Mouse (Mus musculus) cerebellum, postnatal 4 days (tissue): Measurements from ENCODE around the gene Cdh4.

Experiments used
- DNase-seq, 2 experiments: peaks; one replicate each; pipeline ENCODE4 v3.0.0; 2022; ENCODE audit warnings: low spot score in 2 of 2, mixed read lengths in 1 of 2

The Cdh4 gene

DNA sequence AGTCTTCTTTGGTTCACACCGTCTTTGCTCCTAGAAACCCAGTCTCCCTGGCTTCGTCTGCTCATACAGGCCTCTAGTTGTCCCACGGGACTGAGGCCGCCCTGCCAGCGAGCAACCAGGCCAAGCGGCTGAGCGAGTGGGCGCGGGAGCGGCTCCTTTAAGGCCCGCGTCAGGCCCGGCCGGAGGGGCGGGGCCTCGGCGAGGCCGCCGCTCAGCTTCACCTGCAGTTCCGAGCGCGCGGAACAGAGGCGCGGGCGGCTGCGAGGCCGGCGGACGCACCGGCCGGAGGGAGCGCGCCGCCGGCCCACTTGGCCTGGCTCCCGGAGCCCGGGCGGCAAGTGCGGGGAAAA lies at the start of gene Cdh4:
TSS of gene Cdh4 (plus strand) at position 241 of the 350 bp plus-strand sequence.
- peak in 1 of 2 experiments; percentile 38 for DNase-seq

DNA sequence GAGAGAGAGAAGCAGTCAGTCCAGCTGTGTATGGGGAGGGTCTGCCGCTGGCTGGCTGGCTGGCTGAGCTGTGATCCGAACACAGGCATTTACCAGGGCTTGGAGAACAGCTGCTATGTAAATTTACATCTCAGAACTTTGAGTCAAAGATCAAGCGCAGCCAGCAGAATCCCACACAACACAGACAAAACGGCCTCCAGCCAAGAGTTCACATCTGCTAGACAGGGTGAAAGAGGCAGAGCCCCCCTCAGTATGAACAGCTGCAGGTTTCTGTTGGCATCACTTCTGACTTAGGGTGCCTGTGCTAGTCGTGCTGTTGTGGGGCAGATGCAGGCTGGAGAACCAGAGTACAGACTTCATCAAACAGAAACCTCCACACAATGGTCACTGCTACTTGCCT lies 46.8 kb upstream of the Cdh4 start:
- no peak for DNase-seq

DNA sequence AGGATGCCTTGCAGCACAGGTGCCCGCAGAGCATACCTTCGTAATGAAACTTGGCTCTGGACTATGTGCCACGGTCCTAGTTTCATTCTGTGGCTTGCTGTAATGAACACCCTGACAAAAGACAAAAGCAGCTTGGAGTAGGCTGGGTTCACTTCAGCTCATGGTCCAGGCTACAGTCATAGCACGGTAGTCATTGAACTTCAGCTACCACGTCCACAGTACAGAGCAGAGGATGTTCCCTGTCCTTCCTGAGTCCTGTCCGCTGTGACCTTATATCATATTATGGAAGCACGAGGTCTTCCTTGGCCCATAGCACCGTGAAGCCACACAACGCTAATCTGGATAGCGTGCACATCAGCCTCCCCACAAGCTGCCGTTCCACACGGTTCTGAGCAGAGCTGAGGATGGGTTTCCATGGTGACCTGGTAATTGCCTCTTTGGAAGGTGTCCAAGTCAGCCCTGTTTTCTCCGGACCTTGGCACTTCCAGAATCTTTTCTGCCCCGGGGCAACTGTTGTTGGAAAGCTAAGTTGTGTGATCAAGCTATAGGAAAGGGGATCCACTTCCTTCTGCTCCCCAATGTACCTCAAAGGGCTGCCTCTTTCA lies 42.5 kb upstream of the Cdh4 start:
- DNase-seq: peak in 1 of 2 experiments; percentile 64

DNA sequence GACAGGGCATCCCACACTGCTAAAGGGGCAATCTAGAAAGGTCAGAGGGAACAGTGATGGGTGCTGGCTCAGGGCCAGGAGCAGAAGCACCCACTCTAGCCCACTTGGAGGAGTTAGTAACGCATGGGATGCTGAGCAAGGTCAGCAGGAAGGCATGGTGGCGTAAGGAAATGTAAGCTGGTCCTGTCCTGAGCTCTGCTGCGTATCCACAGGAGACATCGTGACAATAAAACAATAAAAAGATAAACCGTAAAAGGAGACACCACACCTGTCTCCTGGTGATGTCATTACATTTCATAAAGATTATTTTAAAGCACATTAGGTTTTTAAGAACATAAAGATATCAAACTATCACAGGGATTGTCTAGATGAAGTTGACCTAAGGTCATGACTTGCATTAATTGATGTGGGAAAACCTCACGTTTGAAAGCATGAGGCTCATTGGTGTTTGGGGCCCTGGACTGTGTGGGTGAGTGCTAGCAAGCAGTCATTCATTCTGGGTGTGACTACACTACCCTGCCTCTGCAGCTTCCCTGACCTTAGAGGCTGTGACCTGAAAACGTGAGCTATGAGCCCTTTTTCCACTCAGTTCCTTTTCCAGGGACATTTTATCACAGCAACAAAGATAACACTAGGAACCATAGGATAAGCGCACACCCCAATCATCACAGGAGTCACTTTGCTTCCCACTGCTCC lies 31.2 kb upstream of the Cdh4 start:
- DNase-seq: no peak

DNA sequence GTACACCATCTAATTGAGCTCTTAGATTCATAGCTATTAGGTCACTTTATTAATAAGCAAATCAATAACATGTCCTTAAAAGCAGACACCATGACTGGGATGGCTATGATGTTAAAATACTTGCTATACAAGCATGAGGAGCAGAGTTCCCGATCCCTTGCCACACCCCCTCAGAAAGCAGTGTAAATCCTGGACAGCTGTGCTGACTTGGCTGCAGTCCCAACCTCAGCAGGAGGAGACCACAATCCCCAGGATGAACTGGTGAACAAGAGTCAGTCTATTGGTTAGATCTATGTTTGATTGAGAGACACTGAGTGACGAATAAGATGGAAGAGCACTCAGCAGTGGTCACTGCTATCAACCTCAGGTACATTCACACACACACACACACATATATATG lies 29.3 kb upstream of the Cdh4 start:
- no peak for DNase-seq

DNA sequence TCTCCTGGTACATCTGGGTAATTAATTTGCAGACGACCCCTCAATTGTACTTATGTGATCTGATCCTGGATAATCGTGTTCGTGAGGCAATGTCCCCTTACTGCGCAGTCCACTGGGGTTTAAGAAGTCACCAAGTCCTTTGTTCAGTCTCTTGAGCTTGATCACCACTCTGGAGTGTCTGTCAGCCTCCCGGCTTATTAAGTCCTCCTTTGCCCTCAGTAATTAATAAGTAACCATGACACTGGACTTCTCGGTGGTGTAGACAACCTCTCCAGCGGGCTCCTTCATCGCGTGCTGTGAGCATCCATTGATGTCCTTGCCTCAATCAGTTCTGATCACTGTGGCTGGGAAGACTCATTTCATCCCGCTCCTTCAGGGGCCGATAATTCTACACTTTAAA lies 28.0 kb upstream of the Cdh4 start:
- no peak for DNase-seq

DNA sequence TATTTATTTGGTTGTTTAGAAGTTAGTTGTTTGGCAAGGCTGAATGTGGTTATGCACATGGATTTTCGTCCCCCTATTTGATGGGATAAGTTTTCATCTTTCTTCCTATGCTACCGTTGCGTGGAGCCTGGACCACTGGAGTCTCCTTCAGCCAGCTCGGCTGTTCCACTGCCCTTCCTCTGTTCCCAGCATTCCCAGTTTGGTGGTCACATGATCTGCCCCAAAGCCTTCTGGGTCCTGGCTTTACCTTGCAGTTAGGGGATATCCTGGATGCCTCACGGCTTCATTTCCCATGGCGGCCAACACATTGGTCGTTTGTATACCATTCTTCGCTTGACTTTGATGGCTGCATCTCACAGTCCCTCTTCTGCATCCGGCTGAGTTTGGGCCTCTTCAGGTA lies 27.5 kb upstream of the Cdh4 start:
- no peak for DNase-seq

DNA sequence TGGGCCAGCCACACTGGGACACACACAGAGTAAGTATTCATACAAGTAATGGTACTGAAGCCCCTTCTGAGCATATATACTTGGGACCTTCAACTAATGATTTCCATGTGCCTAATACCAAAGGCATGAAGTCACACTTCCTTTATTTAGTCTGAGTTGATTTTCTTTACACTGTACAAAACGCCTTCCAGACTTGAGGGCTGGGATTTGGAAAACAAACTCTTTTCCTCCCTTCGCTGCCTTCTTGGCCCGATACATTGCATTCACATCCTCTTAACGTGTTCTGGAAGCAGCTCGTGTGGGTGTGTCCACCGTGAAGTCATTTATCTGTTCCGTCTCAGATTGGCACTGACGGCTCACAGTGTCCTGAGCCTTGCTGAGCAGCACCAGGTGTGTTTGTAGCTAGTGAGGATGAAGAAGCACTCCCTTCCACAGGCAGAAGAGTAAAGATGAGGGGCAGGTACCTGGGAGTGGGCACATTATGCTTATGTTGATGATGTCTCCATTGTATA lies 26.3 kb upstream of the Cdh4 start:
- no peak for DNase-seq

DNA sequence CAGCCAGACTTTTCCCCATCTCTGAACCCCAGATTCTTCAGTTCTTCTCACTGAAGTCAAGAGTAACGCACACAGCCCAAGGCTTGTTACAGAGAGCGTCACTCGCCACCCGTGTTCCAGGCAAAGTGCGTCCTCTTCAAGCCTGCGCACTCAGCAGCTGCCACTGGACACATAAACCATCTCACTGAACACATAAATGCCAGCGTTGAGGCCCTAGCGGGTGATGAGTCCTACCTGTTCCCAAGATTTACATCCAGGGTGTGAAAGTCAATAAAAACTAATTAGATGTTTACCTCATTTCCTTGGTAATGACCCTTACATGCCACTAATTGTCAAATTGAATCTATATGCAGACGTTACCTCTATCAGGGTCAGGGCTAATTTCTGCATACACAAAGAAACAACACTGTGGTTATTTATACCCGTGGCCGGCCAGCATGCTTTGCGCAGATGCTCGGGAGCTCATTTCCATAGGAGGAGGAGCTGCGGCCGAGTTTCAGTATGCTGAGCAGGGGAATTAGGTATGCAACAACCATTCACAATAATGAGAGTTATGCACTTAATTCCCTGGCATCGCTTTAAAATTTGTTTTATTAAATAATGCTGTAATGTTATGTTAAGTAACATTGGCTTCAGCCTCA lies 25.5 kb upstream of the Cdh4 start:
- DNase-seq: no peak

DNA sequence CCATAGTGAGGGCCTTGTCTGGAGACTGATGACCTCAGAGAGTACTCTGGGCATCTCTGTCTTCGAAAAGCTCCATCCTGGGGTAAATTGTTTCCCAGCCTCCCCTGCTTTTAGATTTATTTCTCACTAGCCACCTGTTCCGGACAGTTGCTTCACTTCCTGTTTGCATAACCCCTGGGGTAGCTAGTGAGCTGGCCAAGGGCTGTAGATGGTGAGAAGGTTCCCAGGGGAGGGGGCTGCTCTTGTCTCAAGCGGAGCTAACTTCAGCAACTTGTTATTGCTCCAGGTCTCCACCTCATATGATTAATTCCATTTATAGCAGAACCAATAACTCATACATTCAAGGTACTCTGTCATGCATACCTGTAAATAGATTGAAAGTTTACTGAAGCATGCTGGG lies 16.6 kb upstream of the Cdh4 start:
- no peak for DNase-seq

DNA sequence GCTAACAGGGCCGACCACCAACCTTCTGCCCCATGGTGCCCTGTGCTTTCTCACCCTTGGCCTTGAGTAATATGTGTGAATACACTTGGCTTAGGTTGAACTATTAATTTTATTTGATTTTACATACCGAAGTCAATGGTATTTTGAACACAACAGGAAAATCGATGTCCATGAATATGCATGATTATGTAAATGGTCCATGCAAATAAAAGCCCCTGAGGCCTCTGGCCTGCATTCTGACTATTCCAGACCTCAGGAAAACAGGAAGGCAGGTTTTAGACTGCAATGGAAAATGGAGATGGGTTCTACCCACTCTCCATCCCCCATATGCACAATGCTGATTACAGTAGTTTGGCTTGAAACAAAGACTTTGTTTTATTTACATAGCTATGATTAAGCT lies 13.3 kb upstream of the Cdh4 start:
- DNase-seq: no peak

DNA sequence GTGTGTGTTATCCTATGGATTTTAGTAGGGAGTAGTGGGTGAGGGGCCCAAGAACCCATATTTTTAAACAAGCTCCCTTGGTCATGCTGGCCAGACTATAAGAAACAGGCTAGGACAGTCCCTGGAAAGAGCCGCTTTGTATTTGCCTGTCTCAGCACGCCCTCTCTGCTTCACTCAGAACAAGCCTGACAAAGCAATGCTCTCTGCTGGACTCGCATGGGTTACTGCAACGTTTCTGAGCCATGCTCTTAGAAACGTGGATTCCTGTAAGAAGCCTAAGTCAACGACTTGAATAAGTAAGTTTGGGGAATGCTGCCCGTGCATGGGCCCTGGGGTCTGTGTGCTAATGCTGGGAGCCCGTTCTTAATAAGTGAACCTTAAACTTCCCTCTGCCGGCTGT lies 2.1 kb upstream of the Cdh4 start:
- peak in 1 of 2 experiments; percentile 25 for DNase-seq

DNA sequence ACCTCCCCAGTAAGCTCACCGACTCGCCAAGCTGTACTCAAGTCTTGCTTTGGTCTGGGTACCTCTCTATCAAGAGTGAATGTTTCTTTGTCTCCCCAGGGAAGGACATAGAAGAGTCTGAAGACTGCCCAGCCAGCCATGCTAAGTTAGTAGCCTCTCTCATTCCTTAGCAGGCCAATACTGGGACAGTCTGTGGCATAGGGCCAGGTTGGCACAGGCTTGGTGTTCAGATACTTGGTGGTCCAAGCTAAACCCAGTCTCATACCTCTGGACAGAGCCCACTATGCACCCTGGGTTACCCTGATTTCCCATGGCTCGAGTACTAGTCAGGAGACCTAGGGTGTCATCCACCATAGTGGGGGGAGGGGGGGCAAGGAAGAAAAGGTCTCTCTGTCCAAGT lies 1.1 kb upstream of the Cdh4 start:
- DNase-seq: no peak

DNA sequence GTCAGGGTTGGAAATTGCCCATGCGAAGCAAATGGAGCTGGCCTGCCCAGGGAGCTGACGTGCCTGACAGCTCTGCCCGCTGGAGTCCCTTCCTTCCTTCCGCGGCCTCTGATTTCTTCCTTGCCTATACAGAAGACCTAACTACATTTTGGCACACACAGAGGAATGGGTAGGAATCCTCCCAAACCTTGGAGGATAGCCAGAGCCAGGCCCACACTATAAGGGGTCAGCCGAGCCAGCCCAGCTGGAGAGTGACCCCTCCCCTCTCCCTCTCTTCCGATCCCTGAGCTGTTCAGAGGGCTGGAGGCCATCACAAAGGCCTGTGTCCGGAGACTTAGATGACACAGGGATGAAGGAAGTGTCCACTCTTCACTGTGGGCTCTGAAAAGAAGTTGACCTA lies 514 bp upstream of the Cdh4 start:
- DNase-seq: peak in 1 of 2 experiments; percentile 33

DNA sequence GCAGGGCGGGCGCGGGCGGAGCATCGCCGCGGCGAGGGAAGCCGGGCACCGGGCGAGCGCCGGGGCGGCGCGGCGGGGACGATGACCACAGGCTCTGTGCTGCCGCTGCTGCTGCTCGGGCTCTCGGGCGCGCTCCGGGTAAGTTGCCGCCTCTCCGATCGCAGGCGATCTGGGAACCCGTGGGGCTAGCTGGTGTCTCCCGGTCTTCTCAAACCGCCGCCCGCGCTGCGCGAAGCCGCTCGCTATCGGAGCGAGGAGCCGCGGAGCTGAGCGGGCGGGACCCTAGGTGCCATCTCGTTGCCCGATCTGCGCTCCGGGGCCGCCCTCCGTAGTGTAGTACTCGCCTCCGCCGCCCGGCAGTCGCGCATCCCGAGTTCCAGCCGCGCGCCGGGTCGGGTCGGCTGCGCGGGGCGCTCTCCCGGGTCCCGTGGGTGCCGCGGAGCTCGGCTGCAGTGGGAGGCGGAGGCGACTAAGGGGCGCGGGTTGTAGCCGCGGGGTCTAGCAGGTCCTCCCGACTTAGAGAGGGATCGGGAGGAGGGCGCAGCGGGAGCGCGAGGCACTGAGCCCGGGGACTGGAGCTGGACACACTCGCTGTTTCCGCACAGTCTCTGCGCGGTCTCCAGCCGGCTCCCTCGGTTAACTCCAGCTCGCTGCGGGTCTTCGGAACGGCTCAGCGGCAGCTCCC lies 452 bp downstream of the Cdh4 start:
- peak; percentile 34 to 68 for DNase-seq

DNA sequence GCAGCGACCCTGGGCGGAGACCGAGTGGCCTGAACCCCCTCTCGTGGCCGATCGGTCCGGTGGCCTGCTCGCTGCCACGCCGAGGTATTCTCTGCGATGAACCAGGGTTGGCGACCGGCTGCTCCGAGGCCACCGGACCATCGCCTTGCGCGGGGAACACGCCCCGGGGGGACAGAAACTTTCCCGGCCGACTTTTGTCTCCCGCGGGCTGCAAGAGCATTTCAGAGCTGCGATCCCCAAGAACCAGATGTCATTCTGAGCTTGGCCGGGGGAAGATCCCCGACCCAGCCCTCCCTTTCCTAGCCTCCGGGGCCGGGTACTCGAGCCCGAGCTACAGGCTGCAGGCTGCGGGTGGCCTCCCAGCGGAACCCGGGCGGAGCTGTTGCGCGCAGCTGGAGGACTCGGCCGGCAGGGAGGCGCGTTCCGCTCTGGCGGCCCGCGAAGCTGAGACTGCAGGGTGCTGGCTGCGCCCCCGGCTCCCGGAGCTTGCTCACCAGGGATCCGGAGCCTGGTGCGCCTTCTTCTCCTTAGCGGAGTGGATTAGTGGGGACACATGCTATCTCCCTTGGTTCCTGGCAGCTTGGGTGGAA lies 1.1 kb downstream of the Cdh4 start:
- no peak for DNase-seq

DNA sequence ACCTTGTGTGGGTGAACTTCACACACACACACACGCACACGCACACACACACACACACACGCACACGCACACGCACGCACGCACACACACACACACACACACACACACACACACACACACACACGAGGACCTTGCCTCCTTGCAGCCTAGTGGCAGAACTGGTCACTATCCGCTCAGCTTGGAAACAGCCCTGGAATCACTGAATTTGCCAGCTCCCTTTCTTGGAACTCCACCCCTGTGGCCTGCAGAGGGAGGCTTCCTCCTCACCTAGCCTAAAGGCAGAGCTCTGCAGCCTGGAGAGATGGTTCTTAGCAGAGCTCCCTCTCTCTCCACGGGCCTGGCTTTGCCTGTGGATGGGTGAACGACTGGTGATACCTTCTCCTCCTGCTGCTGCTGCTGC lies 1.7 kb downstream of the Cdh4 start:
- peak in 1 of 2 experiments; percentile 38 for DNase-seq

DNA sequence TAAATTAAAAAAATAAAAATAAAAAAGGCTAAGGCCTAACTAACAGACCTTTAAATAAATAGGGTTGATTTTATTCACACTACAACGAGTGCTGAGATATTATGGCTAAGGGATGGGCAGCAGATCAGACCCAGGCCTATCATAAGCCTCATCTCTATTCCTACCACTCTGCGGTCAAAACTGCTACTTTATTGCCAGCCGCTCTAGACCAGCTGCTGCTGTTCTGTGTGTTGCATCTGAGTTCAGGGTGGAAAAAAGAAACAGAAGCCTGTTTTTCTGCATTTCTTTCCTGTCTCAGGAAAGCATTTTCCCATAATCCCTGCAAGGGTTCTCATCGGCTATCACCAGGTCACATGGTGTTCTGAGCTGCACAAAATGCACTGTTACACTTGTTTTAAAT lies 6.0 kb downstream of the Cdh4 start:
- DNase-seq: no peak

DNA sequence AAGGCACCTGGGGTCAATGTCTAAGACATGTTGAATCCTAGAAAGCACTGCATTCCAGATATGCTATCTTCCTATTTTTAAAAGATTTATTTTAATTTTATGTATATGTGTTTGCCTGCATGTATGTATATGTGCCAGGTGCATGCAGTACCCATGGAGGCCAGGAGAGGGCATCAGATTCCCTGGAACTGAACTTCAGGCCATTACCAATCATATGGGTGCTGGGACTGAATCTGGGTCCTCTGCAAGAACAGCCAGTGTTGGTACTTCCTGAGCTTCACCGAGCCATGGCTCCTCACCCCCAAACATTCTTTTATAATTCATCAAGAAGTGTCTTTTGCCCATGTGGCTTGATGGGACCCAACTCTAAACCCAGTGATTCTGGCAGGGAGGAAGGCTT lies 6.8 kb downstream of the Cdh4 start:
- no peak for DNase-seq

DNA sequence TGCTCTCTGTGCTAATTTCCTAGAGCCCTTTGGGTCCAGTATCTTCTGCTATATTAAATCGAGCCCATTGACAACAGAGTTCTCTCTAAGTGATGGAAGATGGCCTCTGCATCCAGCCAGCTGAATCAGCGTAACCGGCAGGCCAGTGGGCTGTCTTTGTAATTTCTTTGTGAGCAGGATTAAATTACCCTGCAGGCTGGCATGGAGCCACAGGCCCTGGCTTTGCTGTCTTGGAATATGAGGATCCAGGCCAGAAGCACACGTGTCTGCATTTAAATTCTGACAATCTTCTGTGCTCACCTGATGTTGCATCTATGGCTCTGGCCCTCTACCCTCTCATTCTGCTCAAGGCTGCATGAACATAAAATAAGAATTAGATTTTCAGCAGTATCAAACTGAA lies 17.0 kb downstream of the Cdh4 start:
- peak in 1 of 2 experiments; percentile 54 for DNase-seq

DNA sequence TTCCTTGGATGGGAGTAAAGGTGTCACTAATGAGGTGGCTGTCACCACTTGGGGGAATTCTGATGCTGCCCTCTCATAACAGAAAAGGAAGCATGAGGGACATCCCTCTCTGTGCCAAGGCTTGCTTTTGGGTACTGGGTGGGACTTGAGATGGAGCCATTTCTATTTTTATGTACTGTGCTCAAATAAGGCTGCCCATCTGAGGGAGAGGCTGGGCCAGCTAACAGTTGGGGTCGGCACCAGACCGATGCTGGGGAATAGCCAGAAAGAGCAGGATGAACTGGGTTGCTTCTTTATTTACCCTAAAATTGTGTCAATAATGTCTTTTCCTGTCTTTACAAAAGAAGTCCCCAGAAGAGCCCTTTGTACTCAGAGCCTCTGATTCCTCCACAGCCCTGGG lies 17.4 kb downstream of the Cdh4 start:
- DNase-seq: no peak

DNA sequence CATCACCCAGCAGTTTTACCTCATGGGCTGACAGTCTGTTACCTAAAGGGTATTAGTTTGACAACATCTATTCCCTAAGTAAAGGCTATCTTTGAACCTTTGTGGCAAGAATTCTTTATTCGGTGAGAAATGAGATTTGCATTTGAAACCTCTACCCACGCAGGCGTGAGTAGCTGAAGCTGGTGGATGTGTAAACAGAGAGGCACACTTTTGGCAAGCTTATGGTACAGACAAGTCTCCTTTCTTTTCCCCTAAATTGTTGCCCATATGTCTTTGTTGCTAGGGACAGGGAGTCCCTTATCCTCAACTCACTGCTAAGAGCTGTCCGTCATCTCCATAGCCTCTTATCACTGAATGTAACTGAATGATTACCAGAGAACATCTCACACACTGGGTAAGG lies 21.3 kb downstream of the Cdh4 start:
- no peak for DNase-seq
